Mouse (Mus musculus) erythroblast, embryonic 14.5 days (primary cell): ENCODE results near the gene Oxa1l.

Experiments used
- GATA1 ChIP-seq: IDR thresholded peaks from 2 replicates; pipeline ENCODE4 v1.6.1; 2012; ENCODE audit warnings: low read length, inconsistent platforms, mixed read lengths
- TAL1 ChIP-seq: IDR thresholded peaks from 3 replicates; pipeline ENCODE4 v1.6.1; 2012; ENCODE audit warnings: low read length, inconsistent platforms, mixed read lengths

DNA sequence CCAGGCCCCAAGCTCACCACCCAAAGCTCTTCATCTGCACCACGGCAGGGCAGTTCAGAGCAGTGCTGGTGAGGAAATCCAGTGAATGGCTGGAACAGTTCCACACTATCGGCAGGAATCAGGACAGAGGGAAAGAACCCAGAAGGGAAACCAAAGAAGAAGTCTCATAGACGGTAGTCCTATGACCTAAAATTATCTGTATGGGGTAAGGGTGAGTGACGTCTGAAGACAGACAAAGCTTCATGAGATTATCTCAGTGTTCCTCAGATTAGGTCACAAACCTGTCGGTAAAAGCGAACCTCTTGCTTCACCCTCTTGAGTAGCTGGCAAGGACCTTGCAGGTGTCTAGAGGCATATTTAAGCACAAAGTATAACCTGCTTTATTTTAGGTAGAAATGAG is 16.5 kb downstream of the Oxa1l start:
- no peak for TF ChIP-seq GATA1
- TF ChIP-seq TAL1: no peak
